Mouse (Mus musculus) regulatory T cell (primary cell): ENCODE measurements around the gene Adprhl1.

ENCODE experiments used
- in situ Hi-C: fragments of 300-600 bp; cut with MboI, MseI; formaldehyde crosslinking; loops from one replicate; pipeline ENCODE4 v1.15.1; 2025; ENCODE audit warnings: high pct_unique_total_duplicates

The Adprhl1 gene

GRCm38 (mm10) chr8:13254019-13254418, at the start of gene Adprhl1:
TSS of gene Adprhl1 (minus strand) at chr8:13254162.
- in situ Hi-C loops = no loop called here

DNA sequence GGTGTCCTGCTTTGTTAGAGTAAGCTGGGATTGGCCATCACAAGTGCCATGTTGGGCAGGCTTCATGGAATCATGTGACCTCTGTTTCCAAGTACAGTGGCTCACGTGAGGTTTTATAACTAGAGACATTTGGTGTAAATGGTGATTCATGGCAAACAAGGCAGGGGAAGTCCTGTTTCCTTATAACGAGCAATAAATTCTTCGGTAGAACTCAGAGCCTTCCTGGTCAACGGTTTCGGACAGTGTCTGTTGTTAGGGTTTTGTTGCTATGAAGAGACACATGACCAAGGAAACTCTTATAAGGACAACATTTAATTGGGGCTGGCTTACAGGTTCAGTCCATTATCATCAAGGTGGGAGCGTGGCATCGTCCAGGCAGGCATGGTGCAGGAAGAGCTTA, 47.1 kb upstream of the Adprhl1 start:
- in situ Hi-C loops = no loop called here

- in situ Hi-C loops = no loop called here
These were observed 45.6 kb upstream of the Adprhl1 start for GRCm38 (mm10) chr8:13299571-13299970.

DNA sequence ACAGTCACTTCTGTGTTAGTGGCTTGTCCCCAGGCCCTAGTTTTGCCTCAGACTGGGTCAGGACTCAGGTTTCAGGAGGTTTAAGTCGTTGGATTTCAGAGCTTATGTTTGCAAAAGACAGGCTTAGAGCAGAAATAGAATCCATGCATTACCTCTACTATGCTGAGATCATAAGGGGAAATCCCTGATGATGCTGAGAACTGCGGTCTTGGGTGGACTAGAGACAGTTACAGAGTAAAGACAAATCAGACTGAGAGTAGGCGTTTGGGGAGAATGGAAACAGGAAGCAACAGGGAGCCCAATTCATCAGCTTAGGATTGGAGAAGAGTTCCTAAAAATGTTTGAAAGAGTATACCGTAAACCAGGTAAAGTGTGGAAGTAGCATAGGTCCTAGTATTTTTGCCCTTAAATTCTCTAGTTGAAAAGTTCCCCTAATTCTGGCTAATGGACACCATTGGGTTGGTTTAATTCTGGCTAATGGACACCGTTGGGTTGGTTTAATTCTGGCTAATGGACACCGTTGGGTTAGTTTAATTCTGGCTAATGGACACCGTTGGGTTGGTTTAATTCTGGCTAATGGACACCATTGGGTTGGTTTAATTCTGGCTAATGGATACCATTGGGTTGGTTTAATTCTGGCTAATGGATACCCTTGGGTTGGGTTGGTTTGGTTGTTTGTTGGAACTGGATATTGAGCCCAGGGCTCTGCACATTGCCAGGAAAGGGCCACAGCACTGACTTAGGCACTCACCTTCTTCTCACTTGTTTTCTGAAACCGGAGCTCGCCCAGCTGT, 39.9 kb upstream of the Adprhl1 start:
- in situ Hi-C loops = no loop called here

GRCm38 (mm10) chr8:13292364-13292763, 38.4 kb upstream of the Adprhl1 start:
- in situ Hi-C loops = no loop called here

DNA sequence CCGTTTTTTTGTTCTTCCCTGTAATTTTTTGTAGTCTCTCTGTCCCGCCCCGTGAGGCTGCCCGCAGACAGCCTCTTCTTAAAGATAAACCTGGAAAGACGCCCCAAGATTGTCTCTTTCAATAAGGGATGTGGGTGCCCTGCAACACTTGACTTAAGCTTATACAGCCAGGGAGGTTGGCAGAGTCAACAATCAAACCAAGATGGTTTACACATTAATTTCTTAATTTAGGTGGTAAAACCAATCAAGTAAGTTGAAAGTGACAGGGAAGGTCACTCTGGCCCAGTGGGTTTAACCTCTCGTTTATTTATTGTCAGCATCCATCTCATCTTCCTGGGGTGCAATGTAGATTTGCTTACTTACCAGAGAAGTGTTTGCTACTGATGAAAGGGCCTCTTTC, 34.7 kb upstream of the Adprhl1 start:
- in situ Hi-C loops = no loop called here

DNA sequence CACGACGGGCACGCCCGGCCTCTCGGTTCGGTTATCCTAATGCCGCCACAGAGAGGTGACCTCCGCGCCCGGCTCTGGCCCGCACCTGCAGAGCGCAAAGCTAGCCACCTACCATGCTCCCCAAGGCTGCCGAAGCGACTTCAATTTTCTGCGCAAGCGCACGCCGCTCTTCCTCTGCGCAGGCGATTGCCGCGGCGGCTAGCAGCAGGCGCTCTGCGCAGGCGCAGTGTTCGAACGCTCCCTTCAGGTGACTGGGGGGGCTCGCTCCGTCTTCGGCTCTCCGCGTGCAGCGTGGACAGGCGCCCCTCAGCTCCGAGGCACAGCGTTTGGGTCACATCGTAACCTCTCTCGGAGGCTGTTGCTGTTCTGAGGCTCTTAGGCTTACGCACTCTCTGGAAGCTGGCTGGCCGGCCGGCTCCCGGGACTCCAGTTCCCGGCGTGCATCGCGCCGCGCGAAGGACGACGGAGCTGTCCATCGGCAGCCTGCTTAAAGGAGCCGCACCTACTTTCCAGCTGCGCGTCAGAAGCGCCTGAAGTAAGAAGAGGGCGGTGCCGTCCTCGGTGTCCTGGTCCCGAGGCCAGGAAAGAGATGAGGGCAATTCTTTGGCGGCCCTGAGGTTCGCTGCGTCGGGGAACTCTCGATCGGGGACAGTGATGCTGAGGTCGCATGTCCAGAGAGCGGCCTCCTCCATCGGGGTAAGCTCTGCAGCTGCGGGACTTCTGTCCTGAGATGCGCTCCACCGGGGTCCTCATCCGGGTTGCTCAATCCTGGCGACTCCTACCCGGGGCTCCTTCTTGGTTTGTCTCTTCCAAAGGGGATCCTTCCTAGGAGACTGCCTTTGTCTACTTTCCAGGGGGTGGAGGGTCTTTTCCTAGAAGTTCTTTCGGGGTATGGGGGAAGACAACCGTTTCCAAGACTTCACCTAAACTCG, 34.0 kb upstream of the Adprhl1 start, which contains the start of the genes Dcun1d2 and Tmco3:
TSS of gene Dcun1d2 (minus strand) at position 440 of the 932 bp plus-strand sequence.
TSS of gene Tmco3 (plus strand) at position 499 of the 932 bp plus-strand sequence.
- in situ Hi-C loops = no loop called here

- in situ Hi-C loops = no loop called here
These were observed 33.3 kb upstream of the Adprhl1 start for GRCm38 (mm10) chr8:13287304-13287691.

- in situ Hi-C loops = no loop called here
These were observed 29.2 kb upstream of the Adprhl1 start for GRCm38 (mm10) chr8:13283200-13283599.

DNA sequence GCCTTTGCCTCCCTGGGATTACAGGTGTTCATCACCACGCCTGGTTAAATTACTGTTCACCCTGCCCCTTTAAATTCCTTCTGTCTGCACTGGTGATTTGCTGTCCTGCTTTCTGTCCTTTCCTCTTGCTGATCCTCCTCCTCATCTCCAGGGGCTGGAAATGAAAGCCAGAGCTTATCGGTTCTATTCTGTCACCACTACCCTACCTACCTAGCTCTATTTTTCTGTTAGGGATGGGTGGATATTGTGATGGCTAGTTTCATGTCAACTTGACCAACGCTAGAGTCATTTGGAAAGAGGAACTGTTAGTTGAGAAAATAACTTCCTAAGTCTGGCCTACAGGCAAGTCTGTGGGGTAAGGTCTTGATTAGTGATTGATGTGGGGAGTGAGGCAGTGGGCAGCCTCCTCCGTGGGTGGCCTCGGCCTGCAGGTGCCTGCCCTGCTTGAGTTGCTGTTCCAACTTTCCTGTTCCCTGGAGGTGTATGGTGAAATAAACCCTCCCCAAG, 23.0 kb upstream of the Adprhl1 start:
- in situ Hi-C loops = no loop called here

GRCm38 (mm10) chr8:13272834-13273233, 18.9 kb upstream of the Adprhl1 start:
- in situ Hi-C loops = no loop called here

DNA sequence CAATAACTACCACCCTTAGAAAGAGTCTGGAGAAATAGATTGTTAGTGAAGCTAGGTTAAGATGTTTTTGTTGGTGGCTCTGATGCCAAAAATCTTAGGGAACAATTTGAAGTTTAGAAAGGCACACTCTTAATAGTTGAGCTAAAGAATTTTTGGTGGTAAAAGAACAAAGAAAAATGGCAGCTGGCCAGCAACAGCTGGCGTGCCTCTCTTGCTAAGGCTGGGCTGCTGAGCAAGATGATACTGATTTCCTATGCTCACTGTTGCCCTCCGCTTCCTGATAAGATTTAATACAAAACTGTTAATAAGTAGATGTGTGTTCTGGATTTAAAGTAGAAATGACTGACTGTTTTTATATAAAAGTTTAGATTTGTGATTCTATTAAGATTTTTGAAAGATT, 13.6 kb upstream of the Adprhl1 start:
- in situ Hi-C loops = no loop called here

GRCm38 (mm10) chr8:13263376-13263775, 9.4 kb upstream of the Adprhl1 start:
- in situ Hi-C loops = no loop called here

DNA sequence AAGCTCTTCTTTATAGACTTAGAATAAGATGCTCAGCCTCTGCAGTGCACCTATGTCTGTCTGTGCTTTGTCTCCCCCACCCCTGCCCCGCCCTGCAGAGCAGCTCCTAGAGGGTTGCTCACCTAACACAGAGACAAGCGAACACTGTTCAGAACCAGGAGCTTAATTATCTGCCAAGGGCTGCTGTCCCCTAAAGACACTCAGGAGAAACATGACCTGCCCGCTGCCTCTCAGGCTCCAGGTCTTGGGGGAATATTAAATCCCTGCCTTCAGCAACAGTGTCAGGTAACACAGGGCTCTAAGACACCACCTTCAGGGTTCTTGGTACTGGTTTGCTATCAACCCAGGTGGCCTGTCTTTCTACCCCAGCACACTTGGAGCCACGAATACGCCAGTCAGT, 549 bp downstream of the Adprhl1 start:
- in situ Hi-C loops = no loop called here

DNA sequence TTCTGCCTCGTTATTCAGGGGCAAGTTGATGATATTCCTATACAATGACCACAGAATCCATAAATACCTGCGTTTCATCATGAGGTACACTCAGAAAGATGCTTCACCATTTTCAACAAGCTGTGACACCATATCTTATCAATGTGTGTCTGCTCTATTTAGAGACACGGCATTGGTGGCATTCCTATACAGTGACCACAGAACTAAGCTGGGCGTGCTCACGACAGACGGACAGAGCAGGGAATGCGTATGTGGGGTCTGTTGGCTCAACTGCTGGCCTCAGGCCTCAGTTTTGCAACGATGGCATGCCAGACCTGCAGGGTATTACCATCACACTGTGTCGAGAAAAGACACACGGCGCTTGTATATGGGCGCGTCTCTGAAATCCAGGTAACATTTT, 1.1 kb downstream of the Adprhl1 start:
- in situ Hi-C loops = no loop called here

GRCm38 (mm10) chr8:13244343-13244880, 9.6 kb downstream of the Adprhl1 start:
- in situ Hi-C loops = loop anchor here (10.0 kb wide), 1 partner anchor 260 kb away; no protein-coding TSS in a partner anchor

DNA sequence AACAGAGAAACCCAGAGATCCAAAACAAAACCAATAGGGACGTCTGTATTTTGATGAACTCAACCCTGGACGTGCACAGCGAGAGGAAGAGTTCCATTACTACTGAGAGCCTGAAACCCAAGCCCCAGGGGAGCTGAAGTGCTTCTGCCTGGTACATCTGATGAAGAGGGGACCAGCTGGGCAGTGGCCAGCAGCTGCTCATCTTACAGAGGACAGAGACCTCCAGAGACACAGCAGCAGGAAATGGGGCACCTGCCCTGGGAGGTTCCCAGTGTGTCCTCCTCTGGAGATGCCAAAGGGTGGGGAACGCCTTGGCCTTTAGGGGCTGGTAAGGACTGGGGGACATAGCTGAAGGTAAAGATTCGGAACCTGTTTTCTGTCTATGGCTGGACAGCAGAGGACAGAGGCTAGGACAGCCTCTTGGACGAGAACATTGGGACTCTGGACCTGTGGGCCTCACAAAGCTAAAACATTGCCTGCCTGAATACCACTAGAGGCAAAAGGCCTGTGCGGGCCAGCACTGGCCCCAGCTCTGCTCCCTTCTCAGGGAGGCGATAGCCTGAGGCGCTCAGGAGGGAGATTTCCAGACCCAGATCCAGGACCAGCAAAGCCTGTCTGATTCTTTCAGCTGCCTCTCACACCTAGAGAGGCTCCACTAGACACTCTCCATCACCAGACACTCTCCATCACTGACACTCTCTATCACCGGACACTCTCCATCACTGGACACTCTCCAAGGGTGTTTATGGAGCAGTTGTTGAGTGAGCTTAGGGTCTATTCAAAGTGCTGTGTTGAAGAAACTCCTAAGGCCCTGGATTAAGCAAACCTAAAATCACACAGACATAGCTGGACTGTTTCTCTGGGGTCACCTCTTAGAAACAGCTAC, 10.7 kb downstream of the Adprhl1 start:
- in situ Hi-C loops = loop anchor here (10.0 kb wide), 1 partner anchor 258 kb away; no protein-coding TSS in a partner anchor

DNA sequence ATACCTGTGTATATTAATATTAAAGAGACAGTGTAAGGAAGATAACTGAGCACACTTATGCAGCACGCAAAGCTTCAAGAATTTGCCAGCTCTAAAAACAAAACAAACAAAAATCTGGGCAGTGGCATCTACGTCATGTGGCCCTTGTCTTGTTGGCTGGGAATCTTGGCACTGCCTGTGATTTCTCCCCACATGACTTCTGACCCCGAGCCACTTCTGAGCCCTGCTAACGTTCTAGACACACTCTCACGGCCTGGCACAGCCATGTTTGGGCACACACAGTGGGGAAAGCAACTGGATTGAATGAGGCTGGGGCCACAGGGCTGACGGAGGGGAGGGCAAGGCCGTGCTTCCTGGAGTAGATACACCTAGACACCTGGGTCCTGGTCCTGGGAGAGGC, 13.3 kb downstream of the Adprhl1 start:
- in situ Hi-C loops = loop anchor here (10.0 kb wide), 1 partner anchor 256 kb away; no protein-coding TSS in a partner anchor

GRCm38 (mm10) chr8:13240055-13240454, 13.9 kb downstream of the Adprhl1 start:
- in situ Hi-C loops = loop anchor here (10.0 kb wide), 1 partner anchor 255 kb away; no protein-coding TSS in a partner anchor

- in situ Hi-C loops = no loop called here
These were observed 19.2 kb downstream of the Adprhl1 start for GRCm38 (mm10) chr8:13234803-13235202.

DNA sequence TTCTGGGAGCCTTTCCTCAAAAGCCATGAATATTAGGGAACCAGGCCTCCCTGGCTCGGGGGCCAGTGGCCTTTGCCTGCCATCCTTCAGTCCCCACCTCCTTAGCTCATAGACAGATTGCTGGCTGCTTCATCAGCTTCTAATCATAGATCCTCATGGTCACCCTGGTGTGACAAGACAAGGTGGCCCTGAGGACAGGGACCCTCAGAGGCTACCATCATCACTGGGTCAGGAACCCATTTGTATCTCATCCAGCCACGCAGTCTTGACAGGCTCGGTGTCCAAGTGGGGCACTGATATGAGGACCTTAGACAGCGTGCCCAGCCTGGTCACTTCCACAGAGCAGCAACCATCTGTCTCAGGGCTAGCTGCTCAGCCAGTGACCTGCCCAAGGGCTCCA, 23.5 kb downstream of the Adprhl1 start:
- in situ Hi-C loops = no loop called here
